Mouse (Mus musculus): ENCODE results near the gene Trim2. TPM values are rescaled to one million over a fixed set of nuclear protein-coding genes. Genes with fewer than 3 reads are reported as not detected.
A peak's percentile ranks its signal among the peaks of the same experiment; 100 is the strongest.

Gene Trim2
- total RNA-seq, 2 experiments from 2014 or later, result 8.9 to 10.1 TPM

- DNase-seq, result no peak
Measured at GRCm38 (mm10) chr3:84286311-84286710, 20.4 kb downstream of the Trim2 start.

- DNase-seq, result no peak
Measured at GRCm38 (mm10) chr3:84284796-84285195, 21.9 kb downstream of the Trim2 start.

GRCm38 (mm10) chr3:84283524-84283923 lies 23.2 kb downstream of the Trim2 start:
- DNase-seq, result no peak

- peak; percentile 43 for DNase-seq
Measured at GRCm38 (mm10) chr3:84281936-84282371, 24.7 kb downstream of the Trim2 start.

DNA sequence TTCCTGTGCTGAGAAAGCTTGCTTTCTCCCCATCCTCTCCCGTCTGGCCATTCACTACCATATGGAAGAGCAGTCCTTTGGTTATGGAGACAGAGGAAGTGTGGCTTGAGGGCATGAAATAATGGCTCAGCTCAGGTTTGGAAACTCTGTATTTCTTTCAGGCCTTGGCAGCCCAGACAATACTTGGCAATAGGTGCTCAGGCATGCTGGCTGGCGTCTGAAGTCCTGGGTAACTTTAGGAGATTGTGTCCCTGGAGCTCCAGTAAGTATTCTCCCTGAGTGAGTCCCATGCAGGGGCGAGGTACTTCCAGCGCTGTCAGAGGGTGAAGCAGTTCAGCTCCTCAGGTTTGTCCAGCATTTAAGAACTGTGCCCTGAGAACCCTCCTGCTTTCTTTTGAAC lies 27.9 kb downstream of the Trim2 start:
- no peak for DNase-seq

DNA sequence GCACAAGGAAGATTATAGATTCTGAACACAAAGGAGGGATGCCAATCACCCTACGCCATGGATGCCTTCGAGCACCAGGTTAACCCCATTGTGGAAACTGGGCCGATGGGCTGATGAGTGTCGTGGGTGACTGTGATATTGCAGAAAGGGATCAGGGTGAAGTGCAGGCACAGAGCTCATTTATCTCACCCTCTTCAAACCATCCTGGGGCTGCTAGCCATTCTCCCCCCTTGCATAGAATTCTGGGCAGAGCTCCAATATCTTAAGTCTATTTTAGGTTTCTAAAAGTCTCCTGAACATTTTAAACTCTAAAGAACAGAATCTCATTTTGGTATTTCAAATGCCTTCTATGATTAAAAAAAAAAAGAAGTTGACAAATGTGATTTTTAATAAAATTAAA lies 31.6 kb downstream of the Trim2 start:
- DNase-seq, result no peak

GRCm38 (mm10) chr3:84272293-84273015 lies 34.2 kb downstream of the Trim2 start:
- DNase-seq, result no peak

DNA sequence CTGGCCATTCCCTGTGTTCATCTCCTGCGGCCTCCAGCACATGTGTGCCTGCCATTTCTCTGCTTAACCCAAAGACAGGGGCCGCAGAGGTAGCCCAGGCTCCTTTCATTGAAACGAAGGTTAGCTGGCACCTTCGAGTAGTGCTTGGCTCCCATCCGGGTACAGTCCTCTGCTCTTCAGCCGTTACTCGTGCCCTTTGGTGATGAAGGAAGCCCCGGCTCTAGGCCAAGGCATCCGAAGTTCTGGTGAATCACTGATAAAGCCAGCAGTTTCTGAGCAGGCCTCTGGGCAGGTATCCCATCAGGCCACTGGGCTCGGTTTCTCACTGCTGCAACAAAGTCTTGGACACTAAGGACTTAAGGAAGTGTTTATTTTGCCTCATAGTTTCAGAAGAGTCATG lies 34.9 kb downstream of the Trim2 start:
- DNase-seq, result peak; percentile 46

DNA sequence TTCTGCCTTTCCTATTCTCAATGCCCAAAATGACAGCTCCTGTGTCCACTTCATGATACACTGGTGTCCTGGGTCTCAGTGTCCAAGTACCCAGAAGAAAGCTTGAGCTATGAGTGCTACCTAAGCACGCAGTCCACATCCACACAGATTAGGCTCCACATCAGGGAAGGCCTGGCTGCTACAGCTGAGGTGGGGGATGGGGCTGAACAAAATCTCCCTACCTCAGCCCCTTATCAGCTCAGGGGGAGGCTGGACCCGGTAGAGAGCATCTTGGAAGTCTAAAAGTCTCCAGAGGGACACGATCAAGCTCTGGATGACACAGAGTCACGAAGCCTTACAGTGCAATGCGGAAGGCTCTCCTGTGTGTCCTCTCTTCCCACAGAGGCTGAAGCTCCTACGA lies 35.6 kb downstream of the Trim2 start:
- no peak for DNase-seq

DNA sequence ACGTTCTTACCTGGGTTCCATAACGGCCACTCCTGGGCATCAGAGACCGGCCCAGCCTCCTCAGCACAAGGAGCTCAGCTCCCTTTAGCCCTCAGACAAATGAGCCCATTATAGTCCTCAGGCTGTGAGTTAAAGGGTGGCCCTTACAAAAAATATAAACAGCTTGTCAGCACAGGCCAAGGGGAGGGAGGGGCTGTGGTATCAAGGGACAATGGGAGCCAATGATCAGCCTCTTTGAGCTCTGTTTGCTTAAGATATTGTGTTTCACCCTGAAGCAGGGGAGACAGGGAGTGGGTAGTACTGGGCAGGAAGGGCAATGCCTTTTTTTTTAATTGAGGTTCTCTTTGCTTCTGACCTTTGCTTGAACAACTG lies 36.1 kb downstream of the Trim2 start:
- no peak for DNase-seq

DNA sequence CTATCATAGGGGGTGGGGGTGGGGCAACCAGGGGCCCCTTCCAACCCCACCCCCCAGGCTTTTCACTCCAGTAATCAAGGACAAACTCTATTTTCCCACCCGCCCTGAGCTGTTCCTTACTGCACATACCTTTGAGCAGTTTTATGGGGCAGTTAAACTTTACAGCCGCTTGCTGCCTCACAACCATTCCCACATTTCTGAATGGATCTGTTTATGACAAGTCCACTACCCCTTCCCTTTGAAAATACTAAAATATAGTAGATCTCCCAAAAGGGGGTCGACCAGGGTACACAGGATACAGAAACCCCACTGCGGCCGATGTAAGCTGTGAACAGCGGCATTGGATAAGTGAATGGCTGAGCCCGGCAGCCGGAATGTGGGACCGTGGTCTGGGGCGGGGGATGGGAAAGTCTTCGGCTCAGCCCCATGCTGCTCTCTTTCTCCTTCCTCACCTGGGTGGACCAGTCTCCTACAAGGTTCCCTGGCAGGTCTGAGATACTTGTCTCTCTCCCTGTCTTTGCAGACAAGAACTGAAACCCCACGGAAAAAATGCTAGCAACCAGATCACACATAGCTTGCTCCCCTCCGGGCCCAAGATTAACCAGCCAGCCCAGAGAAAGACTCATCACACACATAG lies 36.6 kb downstream of the Trim2 start:
- no peak for DNase-seq

GRCm38 (mm10) chr3:84268434-84268833 lies 38.2 kb downstream of the Trim2 start:
- DNase-seq, result peak; percentile 29

DNA sequence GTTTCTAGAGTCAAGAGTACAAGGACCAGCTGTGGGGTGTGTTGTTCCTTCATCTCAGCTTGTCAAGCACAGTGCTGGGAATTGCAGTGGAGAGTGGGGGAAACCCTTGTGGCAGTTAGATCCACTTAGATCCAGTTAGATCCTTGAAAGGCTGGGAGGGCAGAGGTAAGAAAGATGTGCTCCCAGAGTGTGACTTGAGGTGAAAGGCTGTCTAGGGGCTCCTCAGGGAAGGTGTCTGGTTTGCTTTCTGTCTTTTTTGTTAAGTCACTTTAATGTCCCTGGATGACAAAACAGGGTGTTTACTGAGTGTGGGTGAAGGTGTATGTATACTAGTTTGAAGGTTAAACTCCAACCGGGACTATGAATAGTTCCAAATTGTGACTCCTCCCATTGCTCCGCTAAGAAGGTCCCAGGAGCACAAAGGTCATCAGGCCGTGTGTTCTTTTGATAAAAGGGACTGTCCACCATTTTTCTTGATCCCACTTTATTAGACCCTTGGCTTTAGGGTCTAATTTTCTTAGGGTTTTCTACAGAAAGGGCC lies 40.2 kb downstream of the Trim2 start:
- no peak for DNase-seq

DNA sequence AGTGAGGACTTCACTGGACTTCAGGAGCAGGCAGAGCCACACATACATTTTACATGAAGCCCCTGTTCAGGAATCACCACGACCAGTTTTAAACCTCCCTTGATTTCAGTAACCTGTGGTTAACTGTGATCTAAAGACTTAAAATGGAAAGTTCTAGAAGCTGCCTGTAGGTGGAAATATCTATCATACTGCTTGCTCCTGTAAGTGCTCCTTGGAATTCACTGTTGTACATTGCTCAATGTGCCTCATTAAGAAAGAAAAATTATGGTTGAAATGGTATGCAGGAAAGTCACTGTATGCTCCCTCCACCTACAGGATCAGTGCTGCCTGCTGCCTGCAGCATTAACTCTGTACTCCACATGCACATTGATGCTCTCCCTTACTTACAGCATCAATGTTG lies 41.6 kb downstream of the Trim2 start:
- DNase-seq, result no peak

DNA sequence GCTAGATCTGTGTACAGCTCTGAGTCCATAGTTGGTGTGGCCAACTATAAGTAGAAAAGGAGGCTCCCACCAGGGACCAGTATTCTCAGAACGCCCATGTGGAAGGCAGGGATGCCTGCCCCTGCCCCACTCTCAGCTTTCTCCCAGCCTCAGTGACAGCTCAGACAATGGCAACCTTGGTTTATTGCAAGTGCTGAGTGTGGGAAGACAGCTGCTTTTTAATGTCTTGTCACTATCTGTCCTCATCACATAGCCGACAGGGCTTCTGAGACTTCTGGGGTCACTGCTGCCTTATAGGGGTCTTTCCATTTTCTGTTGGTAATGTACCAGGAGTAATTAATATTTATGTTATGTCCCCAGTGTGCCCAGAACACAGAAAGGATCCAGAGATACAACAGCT lies 42.3 kb downstream of the Trim2 start:
- DNase-seq, result no peak

- no peak for DNase-seq
Measured at GRCm38 (mm10) chr3:84262804-84263203, 43.9 kb downstream of the Trim2 start.

GRCm38 (mm10) chr3:84261863-84262262 lies 44.8 kb downstream of the Trim2 start:
- DNase-seq, result no peak

DNA sequence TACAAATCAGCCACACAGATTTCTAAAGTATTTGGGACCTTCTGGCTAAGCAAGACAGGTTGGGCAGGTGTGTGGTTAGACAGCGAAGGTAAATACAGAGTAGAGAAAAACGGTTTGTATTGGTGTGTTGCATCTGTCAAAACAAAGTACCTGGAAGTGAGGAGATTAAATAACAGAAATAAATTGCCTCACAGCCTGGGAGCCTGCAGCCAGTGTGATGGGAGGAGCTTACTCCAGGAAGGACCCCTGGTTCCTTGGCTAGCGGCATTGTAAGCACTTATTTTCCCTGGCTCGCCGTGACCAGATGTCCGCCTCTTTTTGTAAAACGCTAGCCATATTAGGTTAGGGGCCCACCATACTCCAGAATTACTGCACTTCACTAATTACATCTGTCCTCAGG lies 45.8 kb downstream of the Trim2 start:
- DNase-seq, result no peak

DNA sequence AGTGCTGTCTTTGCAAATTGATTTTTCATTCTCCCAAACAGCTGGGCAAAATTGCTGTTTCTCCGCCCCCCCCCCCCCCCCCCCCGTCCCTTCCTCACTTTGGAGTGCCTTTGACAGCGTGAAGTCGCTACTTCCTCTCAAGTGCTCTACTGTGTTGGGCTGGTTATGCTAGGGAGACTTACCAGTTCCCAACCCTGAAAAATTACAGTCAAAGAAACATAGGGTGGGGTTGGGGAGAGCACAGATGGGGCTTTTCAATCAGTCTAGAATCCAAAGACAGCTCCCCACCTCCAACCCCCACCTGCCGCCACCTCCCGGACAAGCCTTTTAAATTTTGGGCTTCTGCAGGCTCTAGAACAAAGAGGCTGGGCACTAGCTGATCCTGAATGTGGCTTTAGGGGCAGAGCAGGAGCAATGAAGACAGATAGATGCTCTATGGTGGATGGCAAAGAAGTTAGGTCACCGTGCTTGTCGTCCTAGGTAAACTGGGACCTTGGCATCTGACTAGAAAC lies 46.6 kb downstream of the Trim2 start:
- no peak for DNase-seq

DNA sequence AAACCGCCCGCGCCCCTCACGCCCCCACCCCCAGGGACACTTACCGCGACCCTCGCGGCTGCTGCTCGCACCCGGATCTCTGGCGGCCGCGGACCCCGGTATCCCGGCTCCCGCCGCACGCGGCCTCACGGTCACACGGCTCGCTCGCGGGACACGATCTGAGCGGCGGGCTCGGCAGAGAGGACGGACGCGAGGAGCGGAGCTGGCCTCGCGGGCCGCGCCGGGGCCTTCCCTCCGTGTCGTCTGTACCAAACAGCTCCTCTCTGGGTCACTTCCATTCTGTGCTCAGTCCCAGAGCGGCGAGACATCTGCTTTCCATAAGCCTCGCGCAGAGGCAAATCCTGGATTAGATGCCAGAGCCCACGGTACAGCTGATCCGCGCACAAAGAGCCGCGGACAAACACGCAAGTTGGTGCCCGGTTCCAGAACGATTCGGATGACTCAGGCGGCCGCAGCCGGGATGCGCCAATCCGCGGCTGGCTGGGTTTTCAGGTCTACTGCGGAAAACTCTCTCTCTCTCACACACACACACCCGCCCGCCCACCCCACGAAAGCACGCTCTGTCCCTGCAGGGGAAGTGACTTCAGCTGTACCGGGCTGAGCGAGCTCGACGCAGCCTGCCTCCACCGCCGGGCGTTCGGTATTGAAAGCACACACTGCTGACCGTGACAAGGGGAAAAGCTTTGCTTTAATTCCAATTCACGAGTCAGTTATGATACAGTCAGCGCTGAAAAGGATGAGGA lies 47.2 kb downstream of the Trim2 start:
- peak; percentile 65 for DNase-seq

DNA sequence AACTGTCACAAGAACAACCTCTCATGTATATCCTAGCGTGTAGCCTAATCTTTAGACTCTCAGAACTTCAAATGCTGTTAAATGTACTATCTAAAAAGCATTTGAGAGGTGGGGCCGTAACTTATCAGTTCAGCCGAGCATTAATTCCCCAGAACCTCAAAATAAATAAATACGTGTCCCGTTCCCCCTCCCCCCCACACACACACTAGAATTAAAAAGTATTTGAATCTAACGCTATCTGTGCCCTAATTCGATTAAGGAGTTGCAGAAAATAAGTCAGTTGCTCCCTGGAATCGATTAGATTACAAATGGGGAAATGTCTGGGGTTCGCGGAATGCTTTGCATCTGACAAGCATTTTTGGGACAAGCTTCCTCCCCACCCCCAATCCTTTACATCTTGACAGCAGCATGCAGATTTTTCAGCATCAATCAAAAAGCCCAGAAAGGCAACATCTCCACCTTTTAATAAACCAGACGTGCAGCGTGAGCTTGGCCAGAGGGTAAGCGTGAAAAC lies 48.1 kb downstream of the Trim2 start:
- no peak for DNase-seq

DNA sequence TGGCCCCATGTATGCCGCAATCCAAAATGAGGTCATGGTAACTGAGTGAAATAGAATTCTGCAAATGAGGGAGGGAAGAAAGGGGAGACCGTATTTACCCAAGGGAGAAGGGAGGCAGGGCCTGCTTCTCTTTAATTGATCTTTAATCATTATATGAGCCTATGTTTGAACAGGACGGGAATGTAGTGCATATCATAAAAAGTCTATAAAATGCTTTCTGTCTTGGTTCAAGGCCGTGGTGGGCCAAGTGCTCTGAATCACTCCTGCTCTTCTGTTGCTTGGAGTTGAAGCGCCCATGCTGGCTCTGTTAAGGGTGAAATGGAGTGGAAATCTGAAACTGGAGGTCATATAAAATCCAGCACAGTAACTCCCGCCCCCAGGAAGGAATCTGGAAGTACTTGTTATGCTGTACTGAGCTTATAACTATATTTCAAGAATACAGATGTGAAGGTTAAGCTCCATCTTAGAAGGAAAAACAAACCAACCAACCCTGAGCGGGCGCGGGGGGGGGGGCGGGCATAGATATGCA lies 48.6 kb downstream of the Trim2 start:
- DNase-seq, result no peak

- DNase-seq, result no peak
Measured at GRCm38 (mm10) chr3:84254520-84254878, 52.2 kb downstream of the Trim2 start.

Data from heart, postnatal 4 days (tissue).